Comparison of ENCODE assay signal across 27 mouse cellular contexts in genomic region chr4:102627799-102628198, GRCm38 (mm10).
DNase-seq lines count a peak whose midpoint lies in the region; ATAC-seq and TF ChIP-seq lines count a peak whose summit lies in the region.
"Had no signal": no experiment of that assay in that cellular context is flagged by ENCODE, and none has a peak within 500 bp of the region (broad histone marks: within the 10 kb centered on the region; RNA-seq: fewer than 3 reads in every experiment).

No protein-coding gene starts in this region.

- no peak overlapping the region for H3K27ac ChIP-seq in lung, embryonic 14.5 days (ENCODE audit: low read depth)
- H3K27ac ChIP-seq in lung, embryonic 16.5 days (ENCODE audit: low read length), result peak overlapping the region; percentile 72
- no peak overlapping the region for H3K27ac ChIP-seq in embryonic facial prominence, embryonic 10.5 days (replicated peaks)
- H3K27ac ChIP-seq: embryonic facial prominence, embryonic 13.5 days; embryonic facial prominence, embryonic 15.5 days; forebrain, embryonic 10.5 days; forebrain, embryonic 12.5 days; forebrain, embryonic 15.5 days had no signal

- H3K4me3 ChIP-seq in lung, embryonic 14.5 days (ENCODE audit: low read depth, low read length), result no peak overlapping the region
- H3K4me3 ChIP-seq in lung, embryonic 16.5 days (ENCODE audit: low read length), result no peak overlapping the region
- no peak overlapping the region for H3K4me3 ChIP-seq in lung, adult 2 months (replicated peaks; ENCODE audit: extremely low read depth, low read depth, low read length)
- H3K4me3 ChIP-seq in embryonic facial prominence, embryonic 10.5 days, result no peak overlapping the region
- H3K4me3 ChIP-seq: embryonic facial prominence, embryonic 13.5 days; embryonic facial prominence, embryonic 15.5 days; erythroblast, embryonic 14.5 days; forebrain, embryonic 10.5 days; forebrain, embryonic 12.5 days; forebrain, embryonic 15.5 days had no signal

- H3K36me3 ChIP-seq in lung, embryonic 14.5 days (ENCODE audit: insufficient read depth), result no peaks in the 10 kb centered on the region
- no peaks in the 10 kb centered on the region for H3K36me3 ChIP-seq in lung, embryonic 16.5 days (ENCODE audit: control insufficient read depth, insufficient read depth, low read length)
- no peaks in the 10 kb centered on the region for H3K36me3 ChIP-seq in embryonic facial prominence, embryonic 10.5 days (replicated peaks)
- H3K36me3 ChIP-seq: embryonic facial prominence, embryonic 13.5 days; embryonic facial prominence, embryonic 15.5 days; forebrain, embryonic 10.5 days; forebrain, embryonic 12.5 days; forebrain, embryonic 15.5 days; G1E had no signal

- DNase-seq in heart, adult 11 months, result peak; percentile 39
- DNase-seq in heart, postnatal 25 days (ENCODE audit: low spot score), result no peak
- peak; percentile 59 for DNase-seq in lung, embryonic 14.5 days
- DNase-seq in lung, postnatal 25 days (ENCODE audit: low spot score), result no peak
- no peak for DNase-seq in lung, adult 2 months
- peak; percentile 0 for DNase-seq in embryonic facial prominence, embryonic 10.5 days (ENCODE audit: low spot score)
- DNase-seq: adrenal gland, adult 8-10 months; adrenal gland, postnatal 14 days; adrenal gland, postnatal 36 days; B cell, adult 2 months; cerebellum, adult 11-12 months; cerebellum, adult 2 months; cerebellum, adult 9-10 months; cerebellum, postnatal 10 days; cerebellum, postnatal 25 days had no signal

- no peaks in the 10 kb centered on the region for H3K4me1 ChIP-seq in lung, embryonic 14.5 days (ENCODE audit: insufficient read depth)
- H3K4me1 ChIP-seq in lung, embryonic 16.5 days (replicated peaks; ENCODE audit: control insufficient read depth, insufficient read depth, low read length), result peaks cover 11% of the 10 kb centered on the region; the same call in 1 of the 2 replicates
- H3K4me1 ChIP-seq in lung, adult 2 months (ENCODE audit: control insufficient read depth, insufficient read depth, low read length), result peaks cover 3% of the 10 kb centered on the region; the same call in 1 of the 2 replicates
- peaks cover 7% of the 10 kb centered on the region; the same call in 1 of the 2 replicates for H3K4me1 ChIP-seq in embryonic facial prominence, embryonic 10.5 days
- H3K4me1 ChIP-seq: embryonic facial prominence, embryonic 15.5 days had no signal

- 67% methylated on average over 4 of the region's 4 CpGs for WGBS in lung, embryonic 14.5 days
- WGBS in lung, embryonic 16.5 days, result 71% methylated on average over 4 of the region's 4 CpGs
- WGBS in lung, adult 2 months, result 40% methylated on average over 4 of the region's 4 CpGs
- WGBS in embryonic facial prominence, embryonic 10.5 days, result 84% methylated on average over 4 of the region's 4 CpGs

- no peak for TF ChIP-seq CTCF in lung, embryonic 14.5 days (IDR thresholded peaks at IDR 0.05; ENCODE audit: low read depth)
- no peak for TF ChIP-seq CTCF in lung, adult 2 months (IDR thresholded peaks at IDR 0.05; ENCODE audit: insufficient read depth, low read length)

- H3K9ac ChIP-seq in lung, embryonic 14.5 days, result no peak overlapping the region
- H3K9ac ChIP-seq in lung, embryonic 16.5 days (ENCODE audit: low read length), result no peak overlapping the region
- H3K9ac ChIP-seq: embryonic facial prominence, embryonic 13.5 days; embryonic facial prominence, embryonic 15.5 days; forebrain, embryonic 12.5 days; forebrain, embryonic 15.5 days had no signal

- no peak overlapping the region for H3K4me2 ChIP-seq in lung, embryonic 14.5 days
- no peak overlapping the region for H3K4me2 ChIP-seq in lung, embryonic 16.5 days (ENCODE audit: low read depth, low read length)
- H3K4me2 ChIP-seq: embryonic facial prominence, embryonic 13.5 days; embryonic facial prominence, embryonic 15.5 days; forebrain, embryonic 12.5 days; forebrain, embryonic 15.5 days had no signal

- intact Hi-C loops in heart, postnatal 25 days (cut with DNase I), result loop anchor here (2.0 kb wide), 1 partner anchor 15 kb away; no protein-coding TSS in a partner anchor

- no peaks in the 10 kb centered on the region for H3K9me3 ChIP-seq in lung, embryonic 14.5 days (ENCODE audit: low read depth, low read length)
- no peaks in the 10 kb centered on the region for H3K9me3 ChIP-seq in lung, embryonic 16.5 days (ENCODE audit: control insufficient read depth, low read length)
- no peaks in the 10 kb centered on the region for H3K9me3 ChIP-seq in embryonic facial prominence, embryonic 10.5 days
- H3K9me3 ChIP-seq: embryonic facial prominence, embryonic 13.5 days; embryonic facial prominence, embryonic 15.5 days; forebrain, embryonic 10.5 days; forebrain, embryonic 12.5 days; forebrain, embryonic 15.5 days had no signal

- peak; percentile 35; the same call in 1 of the 2 replicates for ATAC-seq in lung, embryonic 14.5 days (ENCODE audit: insufficient read depth)
- peak; percentile 75 for ATAC-seq in lung, embryonic 16.5 days (ENCODE audit: low read depth)
- ATAC-seq: activated CD4-positive, CD25-positive, alpha-beta regulatory T cell, adult 4 months; CD4-positive, CD25-positive, alpha-beta regulatory T cell, adult 4 months; forebrain, embryonic 15.5 days; Patski had no signal

- no peak for TF ChIP-seq POLR2A in lung, adult 2 months (IDR thresholded peaks at IDR 0.05; ENCODE audit: borderline replicate concordance, extremely low read depth, low read depth, low read length)

- H3K27me3 ChIP-seq in lung, embryonic 14.5 days (ENCODE audit: insufficient read depth, low read length), result no peaks in the 10 kb centered on the region
- H3K27me3 ChIP-seq in lung, embryonic 16.5 days (ENCODE audit: control insufficient read depth, insufficient read depth, low read depth, low read length), result no peaks in the 10 kb centered on the region
- H3K27me3 ChIP-seq in embryonic facial prominence, embryonic 10.5 days (replicated peaks; ENCODE audit: low read depth, poor library complexity, severe bottlenecking), result no peaks in the 10 kb centered on the region
- H3K27me3 ChIP-seq: CH12.LX; embryonic facial prominence, embryonic 13.5 days; embryonic facial prominence, embryonic 15.5 days; forebrain, embryonic 12.5 days; forebrain, embryonic 15.5 days; Patski had no signal

Comparison
In these comparisons a context has a peak if more than half of its experiments do, and no peak if none do; other contexts are left out.
1. DNase-seq: peak in heart, adult 11 months (single experiment), lung, embryonic 14.5 days (single experiment) and embryonic facial prominence, embryonic 10.5 days (single experiment); none in heart, postnatal 25 days (single experiment), lung, postnatal 25 days (single experiment) and lung, adult 2 months (single experiment).